Mouse (Mus musculus): ENCODE measurements around the gene Bloc1s3.

DNA sequence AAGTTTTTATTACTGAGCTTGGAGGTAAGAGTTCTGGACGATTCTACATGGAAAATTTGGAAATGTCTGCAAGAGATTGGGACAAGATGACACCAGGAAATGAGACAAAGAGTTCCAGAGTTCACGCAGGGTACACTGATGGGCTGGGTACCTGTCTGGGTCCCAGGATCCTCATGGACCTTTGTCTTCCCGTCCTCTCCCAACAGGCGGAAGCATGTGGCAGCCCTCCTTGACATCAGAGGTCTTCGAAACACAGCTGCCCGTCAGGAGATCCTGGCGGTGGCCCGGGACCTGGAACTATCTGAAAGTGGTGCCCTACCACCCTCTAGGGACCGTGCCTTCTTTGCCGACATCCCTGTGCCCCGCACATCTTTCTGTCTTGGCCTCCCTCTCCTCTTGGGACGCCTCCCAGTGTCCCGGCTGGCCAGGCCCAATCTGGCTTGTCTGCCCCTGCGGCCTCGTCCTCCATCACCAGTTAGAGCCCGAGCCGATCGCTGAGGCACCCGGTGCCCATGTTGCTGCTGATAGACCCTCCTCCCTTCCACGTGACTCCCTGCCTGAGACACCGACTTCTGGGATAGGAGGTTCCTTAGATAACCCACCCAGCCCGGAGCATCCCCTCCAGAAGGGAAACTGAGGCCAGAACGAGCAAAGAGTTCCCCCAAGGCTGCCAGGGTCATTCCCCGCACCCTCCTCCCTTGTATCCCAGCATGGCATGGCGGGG is 13.3 kb downstream of the Bloc1s3 start:
- TF ChIP-seq TAL1 (conservative IDR thresholded peaks at IDR 0.05; ENCODE audit: low read depth, low read length) (no peak), CTCF (IDR thresholded peaks at IDR 0.05; ENCODE audit: low read depth, low read length) (no peak), GATA1 (IDR thresholded peaks at IDR 0.05; ENCODE audit: borderline replicate concordance, low read length) (no peak), POLR2AphosphoS5 (IDR thresholded peaks at IDR 0.05; ENCODE audit: insufficient replicate concordance, low read depth, low read length) (no peak)
